Mouse (Mus musculus) cerebellum, adult 2 months (tissue): Measurements from ENCODE around the gene Hnrnpd.

ENCODE experiments used
- CTCF ChIP-seq: fragments of 200-500 bp; IDR thresholded peaks from 2 replicates; pipeline ENCODE4 v1.5.1; 2011; ENCODE audit warnings: low read depth, mild to moderate bottlenecking, control low read depth, low read length, moderate library complexity, borderline replicate concordance; ENCODE audit not compliant: insufficient read depth
- POLR2A ChIP-seq: fragments of 200-500 bp; IDR thresholded peaks from 2 replicates; pipeline ENCODE4 v1.6.1; 2011; ENCODE audit warnings: low read length, control low read depth, borderline replicate concordance; ENCODE audit not compliant: insufficient read depth

DNA sequence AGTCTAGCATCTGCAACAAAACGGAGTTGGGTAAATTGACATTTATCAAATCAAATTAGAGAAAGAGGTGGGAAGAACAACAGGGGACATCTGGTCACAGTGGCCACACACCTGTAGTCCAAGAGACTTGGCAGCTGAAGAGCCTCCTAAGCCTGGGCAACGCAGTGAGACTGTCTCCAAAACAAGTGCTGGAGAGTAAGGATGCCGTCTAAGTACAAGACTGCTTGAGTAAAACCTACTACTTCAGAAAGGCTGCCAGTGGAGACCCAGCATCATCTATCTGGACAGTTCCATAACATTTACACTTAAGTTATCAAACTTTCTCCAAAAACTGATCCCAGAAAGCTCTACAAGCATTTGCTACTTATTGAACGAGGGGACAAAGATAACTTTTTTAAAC, 3.7 kb downstream of the Hnrnpd start:
- no peak for TF ChIP-seq POLR2A
- TF ChIP-seq CTCF = no peak
